Comparison of ENCODE assay signal across 7 mouse cellular contexts in genomic region chr2:30827749-30828475, GRCm38 (mm10). TPM values are rescaled to one million over a fixed set of nuclear protein-coding genes. Genes with fewer than 3 reads are reported as not detected.
DNase-seq lines count a peak whose midpoint lies in the region; ATAC-seq lines count a peak whose summit lies in the region.

No protein-coding gene starts in this region.

- under 1% methylated on average over 63 of the region's 63 CpGs for WGBS in embryonic facial prominence, embryonic 10.5 days
- WGBS in limb, embryonic 11.5 days = under 1% methylated on average over 63 of the region's 63 CpGs
- WGBS in midbrain, embryonic 14.5 days = under 1% methylated on average over 63 of the region's 63 CpGs

- peak overlapping the region; percentile 98 for H3K4me3 ChIP-seq in embryonic facial prominence, embryonic 10.5 days
- peak overlapping the region; percentile 98 for H3K4me3 ChIP-seq in limb, embryonic 11.5 days (ENCODE audit: low read depth, low read length)
- H3K4me3 ChIP-seq in midbrain, embryonic 14.5 days (replicated peaks; ENCODE audit: low read depth, low read length) = peak overlapping the region; percentile 62

- peak overlapping the region; percentile 90 for H3K9ac ChIP-seq in limb, embryonic 11.5 days (ENCODE audit: low read length)
- H3K9ac ChIP-seq in midbrain, embryonic 14.5 days (replicated peaks; ENCODE audit: low read length) = peak overlapping the region; percentile 87

- H3K27ac ChIP-seq in embryonic facial prominence, embryonic 10.5 days (replicated peaks) = peak overlapping the region; percentile 87
- H3K27ac ChIP-seq in limb, embryonic 11.5 days (replicated peaks; ENCODE audit: low read depth, low read length) = peak overlapping the region; percentile 16
- H3K27ac ChIP-seq in midbrain, embryonic 14.5 days (replicated peaks; ENCODE audit: low read depth, low read length) = peak overlapping the region; percentile 63; the same call in 1 of the 2 replicates

- H3K27me3 ChIP-seq in embryonic facial prominence, embryonic 10.5 days (replicated peaks; ENCODE audit: low read depth, poor library complexity, severe bottlenecking) = no peaks in the 10 kb centered on the region
- no peaks in the 10 kb centered on the region for H3K27me3 ChIP-seq in limb, embryonic 11.5 days (ENCODE audit: control insufficient read depth, insufficient read depth, low read length)
- no peaks in the 10 kb centered on the region for H3K27me3 ChIP-seq in midbrain, embryonic 14.5 days (ENCODE audit: control insufficient read depth, insufficient read depth, low read length)

- peak overlapping the region; percentile 88 for H3K4me2 ChIP-seq in limb, embryonic 11.5 days (ENCODE audit: low read depth, severe bottlenecking)
- peak overlapping the region; percentile 98 for H3K4me2 ChIP-seq in midbrain, embryonic 14.5 days (ENCODE audit: low read length)

- no peaks in the 10 kb centered on the region for H3K9me3 ChIP-seq in embryonic facial prominence, embryonic 10.5 days
- H3K9me3 ChIP-seq in limb, embryonic 11.5 days (ENCODE audit: control insufficient read depth, low read length) = no peaks in the 10 kb centered on the region
- no peaks in the 10 kb centered on the region for H3K9me3 ChIP-seq in midbrain, embryonic 14.5 days (ENCODE audit: control insufficient read depth, low read length)

- peak; percentile 69 for ATAC-seq in limb, embryonic 11.5 days (ENCODE audit: insufficient number of reproducible peaks, low FRiP score, low TSS enrichment, low read depth)
- ATAC-seq in midbrain, embryonic 14.5 days (ENCODE audit: low FRiP score, low TSS enrichment) = peak; percentile 90

- H3K36me3 ChIP-seq in embryonic facial prominence, embryonic 10.5 days (replicated peaks) = peaks cover 39% of the 10 kb centered on the region
- H3K36me3 ChIP-seq in limb, embryonic 11.5 days (ENCODE audit: control insufficient read depth, insufficient read depth, low read length) = peaks cover 25% of the 10 kb centered on the region
- H3K36me3 ChIP-seq in midbrain, embryonic 14.5 days (ENCODE audit: control insufficient read depth, insufficient read depth, low read length) = peaks cover 30% of the 10 kb centered on the region

- H3K4me1 ChIP-seq in embryonic facial prominence, embryonic 10.5 days = peaks cover 68% of the 10 kb centered on the region
- H3K4me1 ChIP-seq in limb, embryonic 11.5 days (ENCODE audit: control insufficient read depth, insufficient read depth, low read length) = peaks cover 18% of the 10 kb centered on the region
- peaks cover 14% of the 10 kb centered on the region for H3K4me1 ChIP-seq in midbrain, embryonic 14.5 days (ENCODE audit: control insufficient read depth, insufficient read depth, low read length)

- DNase-seq in adrenal gland, postnatal 10 days = peak; percentile 99
- peak; percentile 96 for DNase-seq in embryonic facial prominence, embryonic 10.5 days (ENCODE audit: low spot score)
- DNase-seq in heart, adult 11 months = peak; percentile 99
- DNase-seq in kidney, adult 18-20 months = peak; percentile 96
- peak; percentile 99 for DNase-seq in limb, embryonic 11.5 days (ENCODE audit: low spot score)
- DNase-seq in midbrain, embryonic 14.5 days = peak; percentile 97
- DNase-seq in spleen, adult 18-20 months = peak; percentile 85 to 97

RNA-seq across cellular contexts. Expression of gene Asb6, which starts 2.2 kb away (rescaled TPM):
- 10 to 100 TPM; 17.2 to 19.6 TPM for total RNA-seq in adrenal gland, postnatal 10 days (2021)
- 53.9 and 56.0 TPM in 2 replicates for polyA plus RNA-seq in embryonic facial prominence, embryonic 10.5 days (2016; fragmentation: Nextera tagmentation; extraction: Ambion mirVana)
- polyA plus RNA-seq in limb, embryonic 11.5 days (2014; fragmentation: Nextera tagmentation; extraction: Ambion mirVana) = 38.7 and 40.4 TPM in 2 replicates
- 38.5 and 42.7 TPM in 2 replicates for polyA plus RNA-seq in midbrain, embryonic 14.5 days (2014; fragmentation: Nextera tagmentation; extraction: Ambion mirVana)

RNA-seq across cellular contexts. Expression of gene Prrx2, which starts 6.9 kb away (rescaled TPM):
- 1 to 10 TPM; 2.3 to 4.0 TPM for total RNA-seq in adrenal gland, postnatal 10 days (2021)
- 87.6 and 94.6 TPM in 2 replicates for polyA plus RNA-seq in embryonic facial prominence, embryonic 10.5 days (2016; fragmentation: Nextera tagmentation; extraction: Ambion mirVana)
- 138 and 155 TPM in 2 replicates for polyA plus RNA-seq in limb, embryonic 11.5 days (2014; fragmentation: Nextera tagmentation; extraction: Ambion mirVana)
- polyA plus RNA-seq in midbrain, embryonic 14.5 days (2014; fragmentation: Nextera tagmentation; extraction: Ambion mirVana) = 1.4 and 2.2 TPM in 2 replicates

RNA-seq across cellular contexts. Expression of gene Ntmt1, which starts 20.3 kb away (rescaled TPM):
- total RNA-seq in adrenal gland, postnatal 10 days (2021) = 10 to 100 TPM; 33.4 to 34.9 TPM
- polyA plus RNA-seq in embryonic facial prominence, embryonic 10.5 days (2016; fragmentation: Nextera tagmentation; extraction: Ambion mirVana) = 134 and 135 TPM in 2 replicates
- 102 and 109 TPM in 2 replicates for polyA plus RNA-seq in limb, embryonic 11.5 days (2014; fragmentation: Nextera tagmentation; extraction: Ambion mirVana)
- polyA plus RNA-seq in midbrain, embryonic 14.5 days (2014; fragmentation: Nextera tagmentation; extraction: Ambion mirVana) = 114 and 122 TPM in 2 replicates

RNA-seq across cellular contexts. Expression of gene 1700001O22Rik, which starts 24.5 kb away (rescaled TPM):
- 1 to 10 TPM in 1 of 2 experiments, under 1 TPM in 1; 0.96 to 1.2 TPM for total RNA-seq in adrenal gland, postnatal 10 days (2021)
- polyA plus RNA-seq in embryonic facial prominence, embryonic 10.5 days (2016; fragmentation: Nextera tagmentation; extraction: Ambion mirVana) = 2.4 and 3.1 TPM in 2 replicates
- 2.6 and 3.9 TPM in 2 replicates for polyA plus RNA-seq in limb, embryonic 11.5 days (2014; fragmentation: Nextera tagmentation; extraction: Ambion mirVana)
- 0.87 and 1.0 TPM in 2 replicates for polyA plus RNA-seq in midbrain, embryonic 14.5 days (2014; fragmentation: Nextera tagmentation; extraction: Ambion mirVana)

Comparison
In these comparisons a context has a peak if more than half of its experiments do, and no peak if none do; other contexts are left out.
1. Peak in every context shown above with its lines: DNase-seq, ATAC-seq, H3K4me3 ChIP-seq and H3K27ac ChIP-seq.
2. H3K27ac ChIP-seq: peak in every context shown above with its lines; median percentile 87 in embryonic facial prominence, embryonic 10.5 days; 63 in midbrain, embryonic 14.5 days; 16 in limb, embryonic 11.5 days.
3. RNA of gene Prrx2, which starts 6.9 kb away (polyA plus RNA-seq): 138 to 155 TPM in limb, embryonic 11.5 days and 87.6 to 94.6 TPM in embryonic facial prominence, embryonic 10.5 days; 1.4 to 2.2 TPM in midbrain, embryonic 14.5 days; every median in the first group is over 10 times any median in the second.